Mouse (Mus musculus): ENCODE data around the gene Cyb561. TPM values are rescaled to one million over a fixed set of nuclear protein-coding genes. Genes with fewer than 3 reads are reported as not detected.

Cyb561 gene
- total RNA-seq, 2 experiments from 2014 or later = 3.0 to 3.4 TPM

GRCm38 (mm10) chr11:105952111-105952510, 1.0 kb downstream of the Cyb561 start:
- no peak for DNase-seq (ENCODE audit: low spot score)

GRCm38 (mm10) chr11:105951601-105952044, 1.5 kb downstream of the Cyb561 start:
- no peak for DNase-seq (ENCODE audit: low spot score)

GRCm38 (mm10) chr11:105950519-105950918, 2.6 kb downstream of the Cyb561 start:
- no peak for DNase-seq (ENCODE audit: low spot score)

- no peak for DNase-seq (ENCODE audit: low spot score)
These were observed 4.9 kb downstream of the Cyb561 start for GRCm38 (mm10) chr11:105948255-105948654.

GRCm38 (mm10) chr11:105946694-105947154, 6.4 kb downstream of the Cyb561 start:
- no peak for DNase-seq (ENCODE audit: low spot score)

- peak; percentile 38 for DNase-seq (ENCODE audit: low spot score)
These were observed 8.1 kb downstream of the Cyb561 start for GRCm38 (mm10) chr11:105944770-105945672.

- DNase-seq (ENCODE audit: low spot score) = peak; percentile 54
These were observed 9.0 kb downstream of the Cyb561 start for GRCm38 (mm10) chr11:105944126-105944621.

- DNase-seq (ENCODE audit: low spot score) = peak; percentile 54
These were observed 9.7 kb downstream of the Cyb561 start for GRCm38 (mm10) chr11:105943133-105944102.

GRCm38 (mm10) chr11:105941973-105942372, 11.2 kb downstream of the Cyb561 start:
- no peak for DNase-seq (ENCODE audit: low spot score)

- peak; percentile 28 for DNase-seq (ENCODE audit: low spot score)
These were observed 14.4 kb downstream of the Cyb561 start for GRCm38 (mm10) chr11:105938771-105939170.

GRCm38 (mm10) chr11:105936974-105937373, 16.2 kb downstream of the Cyb561 start:
- DNase-seq (ENCODE audit: low spot score) = no peak

- DNase-seq (ENCODE audit: low spot score) = peak; percentile 94
These were observed 16.9 kb downstream of the Cyb561 start for GRCm38 (mm10) chr11:105936200-105936599.

- DNase-seq (ENCODE audit: low spot score) = no peak
These were observed 17.6 kb downstream of the Cyb561 start for GRCm38 (mm10) chr11:105935496-105935895.

GRCm38 (mm10) chr11:105934816-105935215, 18.3 kb downstream of the Cyb561 start:
- peak; percentile 63 for DNase-seq (ENCODE audit: low spot score)

- peak; percentile 57 for DNase-seq (ENCODE audit: low spot score)
These were observed 18.8 kb downstream of the Cyb561 start for GRCm38 (mm10) chr11:105934303-105934711.

- no peak for DNase-seq (ENCODE audit: low spot score)
These were observed 19.4 kb downstream of the Cyb561 start for GRCm38 (mm10) chr11:105933746-105934145.

GRCm38 (mm10) chr11:105931380-105931779, 21.8 kb downstream of the Cyb561 start:
- DNase-seq (ENCODE audit: low spot score) = no peak

- DNase-seq (ENCODE audit: low spot score) = no peak
These were observed 25.0 kb downstream of the Cyb561 start for GRCm38 (mm10) chr11:105928171-105928570.

- peak; percentile 80 for DNase-seq (ENCODE audit: low spot score)
These were observed 25.8 kb downstream of the Cyb561 start for GRCm38 (mm10) chr11:105927065-105928030.
